Mouse (Mus musculus) kidney, postnatal 4 days (tissue): Measurements from ENCODE around the gene Srpk2.
A peak's percentile ranks its signal among the peaks of the same experiment; 100 is the strongest.
"Not testable (repeated sequence)": the region's sequence is repeated elsewhere in the genome, so short reads cannot be mapped to it uniquely, and the experiment has no call there.

Source experiments
- DNase-seq, 2 experiments: peaks; one replicate each; pipeline ENCODE4 v3.0.0; 2021; ENCODE audit warnings: mixed read lengths in 2 of 2

The Srpk2 gene

DNA sequence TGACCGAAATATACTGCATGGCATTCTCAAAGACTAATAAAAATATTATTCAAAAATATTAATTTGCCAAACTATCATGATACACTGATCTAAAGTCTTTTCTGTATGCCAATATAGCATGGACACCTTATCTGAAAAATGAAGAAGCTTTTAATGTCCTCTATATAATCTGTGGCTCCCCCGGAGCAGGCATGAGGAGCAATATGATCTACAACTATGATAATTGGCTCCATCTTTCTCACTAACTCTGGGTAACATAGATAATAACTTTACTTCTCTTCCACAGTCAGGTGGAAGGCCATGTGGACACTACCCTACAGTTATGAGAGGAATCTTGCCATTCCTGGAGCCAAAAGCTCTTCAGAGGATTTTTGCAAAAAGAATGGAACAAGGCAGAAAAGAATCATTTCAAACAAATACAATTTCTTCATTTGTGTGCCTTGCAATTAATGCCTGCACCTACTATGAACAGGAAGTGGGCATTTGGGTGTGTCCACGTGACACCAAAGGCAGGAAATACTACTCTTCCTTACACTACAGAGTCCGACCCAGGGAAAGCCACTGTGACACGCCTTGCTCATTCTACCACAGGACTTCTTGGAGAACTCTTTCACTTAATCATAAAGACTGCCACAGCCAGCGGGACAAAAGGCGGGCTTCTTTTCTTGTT is 80.2 kb downstream of the Srpk2 start:
- peak in 1 of 2 experiments; percentile 22 for DNase-seq

GRCm38 (mm10) chr5:23599750-23600537 is 84.5 kb downstream of the Srpk2 start:
- DNase-seq: no peak

- peak; percentile 23 to 31 for DNase-seq
These were observed 85.2 kb downstream of the Srpk2 start for GRCm38 (mm10) chr5:23599171-23599570.

DNA sequence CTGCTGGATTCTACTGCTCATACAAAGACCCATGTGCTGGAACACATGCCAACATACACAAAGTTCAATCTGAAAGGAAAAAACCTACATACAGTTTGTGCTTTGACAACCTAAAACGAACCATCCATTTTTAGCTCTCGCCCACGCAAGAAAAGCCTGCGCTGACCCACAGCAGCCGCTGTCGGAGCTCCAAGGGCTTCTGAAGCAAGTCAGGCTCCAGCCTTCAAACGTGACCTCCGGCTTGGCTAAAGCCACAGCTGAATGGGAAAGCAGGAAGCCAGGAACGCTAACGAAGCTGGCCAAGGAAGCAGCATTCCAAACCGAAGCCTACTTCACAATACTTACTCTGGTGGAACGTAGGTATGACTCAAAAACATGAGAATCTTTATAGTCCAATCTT is 85.9 kb downstream of the Srpk2 start:
- DNase-seq: peak; percentile 59 to 77

GRCm38 (mm10) chr5:23597999-23598398 is 86.4 kb downstream of the Srpk2 start:
- no peak for DNase-seq

GRCm38 (mm10) chr5:23597260-23597864 is 87.1 kb downstream of the Srpk2 start:
- DNase-seq: no peak

- DNase-seq: no peak
These were observed 88.0 kb downstream of the Srpk2 start for GRCm38 (mm10) chr5:23596326-23596965.

DNA sequence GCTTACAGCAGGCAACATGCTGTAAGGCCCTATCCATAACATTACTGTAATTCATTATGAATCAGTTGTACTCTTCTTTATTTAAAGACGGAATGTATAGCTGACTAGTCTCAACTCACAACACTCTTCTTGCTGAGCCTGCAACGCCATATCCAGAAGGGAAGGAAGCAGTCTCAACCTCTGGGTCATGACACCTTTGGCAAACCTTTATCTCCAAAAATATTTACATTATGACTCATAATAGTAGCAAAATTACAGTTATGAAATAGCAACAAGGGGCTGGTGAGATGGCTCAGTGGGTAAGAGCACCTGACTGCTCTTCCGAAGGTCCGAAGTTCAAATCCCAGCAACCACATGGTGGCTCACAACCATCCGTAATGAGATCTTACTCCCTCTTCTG is 94.1 kb downstream of the Srpk2 start:
- DNase-seq: not testable (repeated sequence)

DNA sequence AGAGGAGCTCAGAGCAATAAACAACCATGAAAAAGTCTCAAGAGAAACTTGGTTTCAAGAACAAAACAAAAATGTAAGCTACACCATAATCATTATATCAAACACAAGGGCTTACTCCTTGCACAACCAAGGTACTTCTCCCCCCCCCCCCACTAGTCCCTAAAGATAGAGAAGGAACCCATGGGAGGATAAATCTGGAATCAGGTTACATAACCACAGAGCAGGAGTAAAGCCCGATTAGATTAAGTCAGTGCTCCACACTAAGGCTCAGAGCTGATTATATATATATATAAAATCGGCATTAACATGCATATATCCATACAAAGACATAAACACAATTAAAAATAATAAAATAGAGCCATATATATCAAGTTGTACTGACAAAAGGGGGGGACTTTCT is 96.8 kb downstream of the Srpk2 start:
- DNase-seq: no peak

GRCm38 (mm10) chr5:23586531-23587453 is 97.6 kb downstream of the Srpk2 start:
- DNase-seq: no peak

- DNase-seq: no peak
These were observed 102.8 kb downstream of the Srpk2 start for GRCm38 (mm10) chr5:23581484-23582060.

DNA sequence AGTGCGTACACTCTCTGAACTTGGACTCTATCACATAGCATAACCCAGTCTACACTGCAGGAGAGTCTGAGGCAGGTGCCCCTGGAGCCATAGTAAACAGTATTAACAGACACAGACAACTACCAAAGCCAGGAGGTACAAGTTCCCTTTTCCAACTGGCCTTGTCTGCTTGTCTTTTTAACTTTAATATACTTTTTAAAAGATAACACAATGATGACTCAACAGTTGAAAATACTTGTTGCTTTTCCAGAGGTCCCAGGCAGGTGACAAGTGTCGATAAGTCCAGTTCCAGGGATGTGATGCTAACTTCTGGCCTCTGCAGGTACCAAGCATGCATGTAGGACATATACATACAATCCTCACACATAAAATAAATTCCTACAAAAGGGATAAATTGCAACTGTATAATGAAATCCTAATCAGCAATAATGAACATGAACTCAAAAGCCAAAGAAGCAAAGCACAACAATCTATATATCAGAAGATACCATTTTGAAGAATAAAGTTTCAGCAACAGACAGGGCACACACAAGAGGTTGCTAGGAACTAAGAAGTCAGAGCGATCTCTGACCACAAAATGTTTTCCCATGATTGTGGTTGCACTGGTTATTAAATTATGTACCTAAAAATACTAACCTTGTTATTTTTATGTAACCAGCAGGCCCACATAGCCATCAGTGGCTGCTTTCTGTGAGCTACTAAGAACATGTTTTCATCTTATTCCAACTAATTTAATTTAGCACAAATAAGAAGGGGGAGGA is 105.1 kb downstream of the Srpk2 start:
- DNase-seq: no peak

DNA sequence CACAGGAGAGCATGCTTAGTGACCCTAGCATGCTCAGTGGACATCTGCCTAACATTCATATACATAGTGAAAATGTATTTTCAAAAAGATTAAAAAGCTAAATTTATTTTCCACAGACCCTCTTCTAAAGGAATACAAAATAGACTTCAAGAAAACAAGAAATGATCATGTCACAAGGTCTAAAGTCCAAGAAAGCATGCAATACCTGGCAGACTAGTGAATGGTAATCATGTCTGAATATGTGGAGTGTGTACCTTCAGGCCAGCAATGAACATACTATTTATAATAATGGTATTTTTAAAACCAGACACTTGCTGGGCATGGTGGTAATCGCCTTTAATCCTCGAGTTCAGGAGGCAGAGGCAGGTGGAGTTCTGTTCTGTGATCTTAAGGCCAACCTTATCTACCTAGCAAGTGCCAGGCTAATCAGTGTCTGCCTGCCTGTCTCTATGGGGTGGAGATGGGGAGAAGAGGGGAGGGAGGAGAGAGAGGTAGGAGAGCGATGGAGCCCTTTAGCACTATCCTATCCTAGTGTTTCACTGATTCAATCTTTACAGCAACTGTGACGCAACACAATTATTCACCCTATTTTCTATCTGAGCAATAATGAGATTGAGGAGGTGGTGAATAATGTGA is 106.0 kb downstream of the Srpk2 start:
- DNase-seq: no peak

DNA sequence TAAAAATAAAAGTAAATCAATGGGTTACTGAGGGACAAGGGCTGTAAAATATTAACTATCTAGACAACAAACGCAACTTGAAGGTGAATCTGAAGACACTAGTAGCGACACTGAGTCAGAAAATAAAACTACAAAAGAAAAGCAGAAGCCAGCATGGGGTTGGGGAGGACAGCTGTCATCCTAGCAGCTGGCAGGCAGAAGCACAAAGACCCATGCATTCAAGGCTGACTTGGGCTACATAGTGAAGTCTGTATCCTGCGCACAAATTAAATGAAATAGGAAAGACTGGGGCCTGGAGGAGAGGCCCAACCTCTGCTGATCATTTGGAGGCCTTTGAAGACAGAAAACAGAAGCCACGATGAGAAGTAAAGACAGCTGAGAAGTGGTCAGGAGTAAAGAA is 106.6 kb downstream of the Srpk2 start:
- no peak for DNase-seq

DNA sequence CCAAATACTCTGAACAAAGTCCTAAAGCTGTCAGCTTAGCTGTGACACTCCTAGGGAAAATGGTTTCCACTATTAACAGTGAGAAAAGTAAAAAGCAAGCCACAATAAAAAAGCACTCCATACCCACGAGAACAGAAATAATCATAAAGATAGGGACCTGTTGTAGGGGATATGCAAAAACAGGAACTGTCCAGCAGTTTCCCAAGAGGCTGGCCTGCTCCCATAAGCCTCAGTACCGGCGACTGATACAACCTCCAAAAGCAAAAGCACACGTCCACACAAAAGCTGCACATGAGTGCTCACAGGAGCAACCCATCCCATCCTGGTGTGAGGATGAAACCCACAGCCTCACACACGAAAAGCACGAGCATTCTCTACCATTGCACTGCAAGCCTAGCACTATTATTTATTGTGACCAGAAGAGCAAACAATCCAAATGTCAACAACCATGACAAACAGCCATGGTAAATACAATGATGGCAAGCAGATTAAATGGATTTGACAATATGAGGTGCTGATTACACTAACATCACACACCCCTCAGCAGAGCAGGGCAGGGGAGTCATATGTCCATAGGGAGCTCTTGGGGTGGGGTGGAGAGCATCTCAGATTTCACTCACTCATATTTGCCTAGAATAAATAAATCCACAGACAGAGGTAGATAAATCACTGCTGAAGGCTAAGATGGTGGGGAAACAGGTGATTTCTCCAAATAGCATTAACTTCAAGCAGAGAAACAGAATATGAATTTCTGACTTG is 107.9 kb downstream of the Srpk2 start:
- DNase-seq: no peak

DNA sequence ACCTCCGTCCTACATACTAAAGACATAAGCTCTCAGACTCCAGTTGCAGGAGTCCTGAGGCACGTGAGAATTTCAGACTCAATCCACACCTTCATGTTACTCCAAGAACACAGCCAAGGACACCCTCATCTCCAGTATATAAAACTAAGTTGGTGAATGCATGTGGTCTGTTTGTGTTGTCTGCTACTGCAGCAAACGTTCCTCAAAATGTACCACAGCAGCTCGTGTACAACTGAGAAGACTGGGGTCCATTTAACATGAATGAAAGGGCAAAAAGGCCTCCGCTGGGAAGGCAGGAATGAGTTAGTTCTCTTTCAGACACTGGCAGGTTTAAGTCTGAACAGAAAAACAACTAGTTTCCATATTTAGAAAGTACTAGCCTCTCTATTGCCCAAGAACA is 110.5 kb downstream of the Srpk2 start:
- DNase-seq: no peak

- DNase-seq: no peak
These were observed 116.2 kb downstream of the Srpk2 start for GRCm38 (mm10) chr5:23568188-23568587.

- no peak for DNase-seq
These were observed 118.0 kb downstream of the Srpk2 start for GRCm38 (mm10) chr5:23566382-23566781.

GRCm38 (mm10) chr5:23562278-23563060 is 121.9 kb downstream of the Srpk2 start:
- no peak for DNase-seq
